16 mouse cellular contexts compared by ENCODE assay signal in genomic region chr12:5386688-5387087, GRCm38 (mm10). TPM values are rescaled to one million over a fixed set of nuclear protein-coding genes. Genes with fewer than 3 reads are reported as not detected.
DNase-seq lines count a peak whose midpoint lies in the region; ATAC-seq lines count a peak whose summit lies in the region.
"Had no signal": no experiment of that assay in that cellular context is flagged by ENCODE, and none has a peak within 500 bp of the region (broad histone marks: within the 10 kb centered on the region; RNA-seq: fewer than 3 reads in every experiment).

No protein-coding gene starts in this region.

- no peak overlapping the region for H3K9ac ChIP-seq in forebrain, embryonic 13.5 days
- H3K9ac ChIP-seq in forebrain, embryonic 12.5 days, result no peak overlapping the region
- H3K9ac ChIP-seq in kidney, embryonic 16.5 days (replicated peaks; ENCODE audit: low read length), result no peak overlapping the region
- no peak overlapping the region for H3K9ac ChIP-seq in neural tube, embryonic 13.5 days
- no peak overlapping the region for H3K9ac ChIP-seq in neural tube, embryonic 15.5 days (replicated peaks)
- H3K9ac ChIP-seq in midbrain, embryonic 16.5 days (ENCODE audit: low read depth, low read length), result no peak overlapping the region
- H3K9ac ChIP-seq: liver, embryonic 13.5 days had no signal

- H3K36me3 ChIP-seq in forebrain, embryonic 13.5 days (ENCODE audit: poor library complexity, severe bottlenecking), result no peaks in the 10 kb centered on the region
- no peaks in the 10 kb centered on the region for H3K36me3 ChIP-seq in forebrain, embryonic 12.5 days (replicated peaks)
- no peaks in the 10 kb centered on the region for H3K36me3 ChIP-seq in kidney, embryonic 16.5 days (ENCODE audit: insufficient read depth, low read length)
- H3K36me3 ChIP-seq in neural tube, embryonic 13.5 days, result no peaks in the 10 kb centered on the region
- H3K36me3 ChIP-seq in neural tube, embryonic 15.5 days, result no peaks in the 10 kb centered on the region
- no peaks in the 10 kb centered on the region for H3K36me3 ChIP-seq in midbrain, embryonic 16.5 days (ENCODE audit: control insufficient read depth, insufficient read depth, low read length)
- H3K36me3 ChIP-seq: heart, embryonic 10.5 days; liver, embryonic 13.5 days had no signal

- no peaks in the 10 kb centered on the region for H3K27me3 ChIP-seq in forebrain, embryonic 13.5 days
- no peaks in the 10 kb centered on the region for H3K27me3 ChIP-seq in forebrain, embryonic 12.5 days
- no peaks in the 10 kb centered on the region for H3K27me3 ChIP-seq in kidney, embryonic 16.5 days (ENCODE audit: insufficient read depth, low read length)
- no peaks in the 10 kb centered on the region for H3K27me3 ChIP-seq in neural tube, embryonic 13.5 days
- H3K27me3 ChIP-seq in neural tube, embryonic 15.5 days (replicated peaks), result no peaks in the 10 kb centered on the region
- H3K27me3 ChIP-seq in midbrain, embryonic 16.5 days (ENCODE audit: control insufficient read depth, insufficient read depth, low read depth, low read length), result no peaks in the 10 kb centered on the region
- H3K27me3 ChIP-seq: liver, embryonic 13.5 days had no signal

- DNase-seq in kidney, postnatal 10 days, result no peak
- DNase-seq in liver, result no peak
- DNase-seq: cerebellum, postnatal 14 days; heart, postnatal 14 days; kidney, adult 11 months; left cerebral cortex, postnatal 4 days; liver, embryonic 13.5 days; thymus, adult 2 months had no signal

- ATAC-seq in forebrain, embryonic 13.5 days, result 0 out of 2 replicates have a peak, but pooled peaks have one; percentile 36
- no peak for ATAC-seq in forebrain, embryonic 12.5 days (ENCODE audit: low FRiP score)
- peak; percentile 65; the same call in 1 of the 2 replicates for ATAC-seq in kidney, embryonic 16.5 days (ENCODE audit: low FRiP score, low TSS enrichment)
- peak; percentile 50; the same call in 1 of the 2 replicates for ATAC-seq in neural tube, embryonic 13.5 days (ENCODE audit: low read depth)
- ATAC-seq in neural tube, embryonic 15.5 days (ENCODE audit: low FRiP score), result no peak
- ATAC-seq in midbrain, embryonic 16.5 days, result peak; percentile 60; the same call in 1 of the 2 replicates
- ATAC-seq: hindbrain, embryonic 16.5 days had no signal

- peaks cover 5% of the 10 kb centered on the region; the same call in 1 of the 2 replicates for H3K4me1 ChIP-seq in forebrain, embryonic 13.5 days
- no peaks in the 10 kb centered on the region for H3K4me1 ChIP-seq in forebrain, embryonic 12.5 days
- no peaks in the 10 kb centered on the region for H3K4me1 ChIP-seq in kidney, embryonic 16.5 days (ENCODE audit: insufficient read depth, low read length)
- 0 out of 2 replicates have a peak, but pooled peaks cover under 1% of the 10 kb centered on the region for H3K4me1 ChIP-seq in neural tube, embryonic 13.5 days (replicated peaks)
- no peaks in the 10 kb centered on the region for H3K4me1 ChIP-seq in neural tube, embryonic 15.5 days
- no peaks in the 10 kb centered on the region for H3K4me1 ChIP-seq in midbrain, embryonic 16.5 days (ENCODE audit: control insufficient read depth, insufficient read depth, low read length)
- H3K4me1 ChIP-seq: heart, embryonic 10.5 days; liver, embryonic 13.5 days had no signal

- H3K27ac ChIP-seq in forebrain, embryonic 13.5 days, result no peak overlapping the region
- no peak overlapping the region for H3K27ac ChIP-seq in forebrain, embryonic 12.5 days
- H3K27ac ChIP-seq in kidney, embryonic 16.5 days (ENCODE audit: low read length), result no peak overlapping the region
- H3K27ac ChIP-seq in neural tube, embryonic 13.5 days (replicated peaks), result no peak overlapping the region
- H3K27ac ChIP-seq in neural tube, embryonic 15.5 days (replicated peaks), result no peak overlapping the region
- no peak overlapping the region for H3K27ac ChIP-seq in midbrain, embryonic 16.5 days (ENCODE audit: low read length)
- H3K27ac ChIP-seq: heart, embryonic 10.5 days; liver, embryonic 13.5 days had no signal

- H3K9me3 ChIP-seq in forebrain, embryonic 13.5 days (replicated peaks), result no peaks in the 10 kb centered on the region
- H3K9me3 ChIP-seq in forebrain, embryonic 12.5 days, result no peaks in the 10 kb centered on the region
- no peaks in the 10 kb centered on the region for H3K9me3 ChIP-seq in kidney, embryonic 16.5 days (ENCODE audit: low read length)
- H3K9me3 ChIP-seq in neural tube, embryonic 13.5 days, result no peaks in the 10 kb centered on the region
- H3K9me3 ChIP-seq in neural tube, embryonic 15.5 days (replicated peaks), result no peaks in the 10 kb centered on the region
- no peaks in the 10 kb centered on the region for H3K9me3 ChIP-seq in midbrain, embryonic 16.5 days (replicated peaks; ENCODE audit: control insufficient read depth, low read length, poor library complexity, severe bottlenecking)
- H3K9me3 ChIP-seq: heart, embryonic 10.5 days; liver, embryonic 13.5 days had no signal

- no peak overlapping the region for H3K4me2 ChIP-seq in forebrain, embryonic 13.5 days
- H3K4me2 ChIP-seq in forebrain, embryonic 12.5 days, result no peak overlapping the region
- H3K4me2 ChIP-seq in kidney, embryonic 16.5 days (replicated peaks; ENCODE audit: low read depth, low read length), result no peak overlapping the region
- H3K4me2 ChIP-seq in neural tube, embryonic 13.5 days, result no peak overlapping the region
- no peak overlapping the region for H3K4me2 ChIP-seq in neural tube, embryonic 15.5 days
- H3K4me2 ChIP-seq in midbrain, embryonic 16.5 days (ENCODE audit: low read length), result no peak overlapping the region
- H3K4me2 ChIP-seq: liver, embryonic 13.5 days had no signal

- H3K4me3 ChIP-seq in forebrain, embryonic 13.5 days, result no peak overlapping the region
- no peak overlapping the region for H3K4me3 ChIP-seq in forebrain, embryonic 12.5 days (replicated peaks)
- H3K4me3 ChIP-seq in kidney, embryonic 16.5 days (ENCODE audit: low read length), result no peak overlapping the region
- no peak overlapping the region for H3K4me3 ChIP-seq in neural tube, embryonic 13.5 days
- no peak overlapping the region for H3K4me3 ChIP-seq in neural tube, embryonic 15.5 days (replicated peaks)
- no peak overlapping the region for H3K4me3 ChIP-seq in midbrain, embryonic 16.5 days (ENCODE audit: low read depth, low read length)
- H3K4me3 ChIP-seq: heart, embryonic 10.5 days; liver, embryonic 13.5 days had no signal

RNA-seq across cellular contexts. Expression of gene Klhl29, which starts 11.2 kb away (rescaled TPM):
- 3.5 TPM in 2 replicates for polyA plus RNA-seq in forebrain, embryonic 13.5 days (2015; fragmentation: Nextera tagmentation; extraction: Ambion mirVana)
- 3.4 TPM in 2 replicates for polyA plus RNA-seq in forebrain, embryonic 12.5 days (2016; fragmentation: Nextera tagmentation; extraction: Ambion mirVana)
- 0.31 and 0.51 TPM in 2 replicates for polyA plus RNA-seq in kidney, embryonic 16.5 days (2015; fragmentation: Nextera tagmentation; extraction: Ambion mirVana)
- polyA plus RNA-seq in neural tube, embryonic 13.5 days (2015; fragmentation: Nextera tagmentation; extraction: Ambion mirVana), result 2.7 and 2.8 TPM in 2 replicates
- polyA plus RNA-seq in neural tube, embryonic 15.5 days (2015; fragmentation: Nextera tagmentation; extraction: Ambion mirVana), result 2.8 and 3.9 TPM in 2 replicates
- polyA plus RNA-seq in midbrain, embryonic 16.5 days (2015; fragmentation: Nextera tagmentation; extraction: Ambion mirVana), result 4.0 and 4.6 TPM in 2 replicates

Comparison
In these comparisons a context has a peak if more than half of its experiments do, and no peak if none do; other contexts are left out.
1. ATAC-seq: peak in forebrain, embryonic 13.5 days (single experiment), kidney, embryonic 16.5 days (single experiment), neural tube, embryonic 13.5 days (single experiment) and midbrain, embryonic 16.5 days (single experiment); none in forebrain, embryonic 12.5 days (single experiment) and neural tube, embryonic 15.5 days (single experiment).